Mouse (Mus musculus): ENCODE results near the gene Tns1. TPM values are rescaled to one million over a fixed set of nuclear protein-coding genes. Genes with fewer than 3 reads are reported as not detected.
A peak's percentile ranks its signal among the peaks of the same experiment; 100 is the strongest.

The Tns1 gene
- total and polyA plus RNA-seq, 3 experiments: 365 to 748 (median 629) TPM

DNA sequence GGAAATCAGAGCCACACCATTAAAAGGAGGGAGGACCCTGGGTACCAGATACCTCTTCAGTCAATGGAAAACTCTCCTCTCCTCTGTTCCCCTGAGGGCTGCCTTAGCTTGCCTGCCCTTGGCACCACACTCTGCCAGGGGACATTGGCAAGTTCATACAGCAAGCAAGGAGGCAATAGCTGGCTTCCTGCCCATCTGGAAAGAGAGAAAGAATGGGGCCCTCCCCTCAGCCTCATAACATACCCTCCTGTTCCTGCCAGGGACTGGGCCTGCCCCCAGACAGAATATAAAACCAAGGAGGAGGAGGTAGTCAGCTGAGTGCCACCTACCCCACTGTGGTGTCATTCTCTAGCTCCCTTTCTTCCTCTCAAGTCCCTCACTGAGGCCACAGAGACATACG, 5.1 kb downstream of the Tns1 start:
- 55% methylated on average over 1 of the region's 1 CpGs for WGBS
- peak; percentile 46 to 69 for DNase-seq
- no peak for TF ChIP-seq POLR2A (IDR thresholded peaks at IDR 0.05; ENCODE audit: insufficient read depth, low read depth, low read length)
- no peak for TF ChIP-seq EP300 (IDR thresholded peaks at IDR 0.05; ENCODE audit: insufficient read depth, low read depth, low read length)
- TF ChIP-seq CTCF (IDR thresholded peaks at IDR 0.05): no peak
- no peaks in the 10 kb centered on the region for H3K79me2 ChIP-seq (replicated peaks; ENCODE audit: control insufficient read depth, insufficient read depth, low read length)
- intact Hi-C loops (cut with DNase I): no loop called here
- H3K27me3 ChIP-seq (ENCODE audit: control insufficient read depth, insufficient read depth, low read length): no peaks in the 10 kb centered on the region; the same call in 1 of the 2 replicates
- H3K4me1 ChIP-seq (ENCODE audit: control insufficient read depth, insufficient read depth, low read length): peaks cover 10% of the 10 kb centered on the region; the same call in 1 of the 2 replicates
- H3K36me3 ChIP-seq (ENCODE audit: control insufficient read depth, insufficient read depth, low read length): no peaks in the 10 kb centered on the region
- peak overlapping the region; percentile 52 for H3K27ac ChIP-seq
- no peak overlapping the region for H3K9ac ChIP-seq (ENCODE audit: low read depth, low read length)
- no peak overlapping the region for H3K4me3 ChIP-seq

DNA sequence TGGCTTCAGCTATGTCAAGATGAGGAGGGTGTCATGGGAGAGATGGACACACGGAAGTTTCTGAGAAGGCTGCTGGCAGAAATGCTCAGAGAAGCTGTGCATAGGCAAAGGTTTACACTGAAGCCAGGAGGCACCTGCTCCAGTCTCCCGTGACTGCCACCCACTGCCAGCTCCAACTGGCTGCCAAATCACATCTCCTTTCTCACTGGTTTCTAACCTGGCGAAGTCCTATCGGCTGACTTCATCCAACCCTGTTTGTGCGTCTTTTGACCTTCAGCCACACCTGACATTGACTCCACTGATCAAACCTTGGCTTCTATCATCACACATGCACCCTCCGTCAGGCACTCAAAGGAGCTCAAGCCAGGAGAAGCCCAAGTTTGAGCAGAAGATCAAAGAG, 6.4 kb downstream of the Tns1 start:
- Histone ChIP-seq H3K27ac (peak overlapping the region; percentile 52), H3K79me2 (replicated peaks; ENCODE audit: control insufficient read depth, insufficient read depth, low read length) (no peaks in the 10 kb centered on the region), H3K4me3 (no peak overlapping the region), H3K4me1 (ENCODE audit: control insufficient read depth, insufficient read depth, low read length) (peaks cover 11% of the 10 kb centered on the region; the same call in 1 of the 2 replicates), H3K36me3 (ENCODE audit: control insufficient read depth, insufficient read depth, low read length) (no peaks in the 10 kb centered on the region), H3K9ac (ENCODE audit: low read depth, low read length) (no peak overlapping the region), H3K27me3 (ENCODE audit: control insufficient read depth, insufficient read depth, low read length) (no peaks in the 10 kb centered on the region; the same call in 1 of the 2 replicates)
- intact Hi-C loops (cut with DNase I): no loop called here
- TF ChIP-seq CTCF (IDR thresholded peaks at IDR 0.05): no peak
- TF ChIP-seq EP300 (IDR thresholded peaks at IDR 0.05; ENCODE audit: insufficient read depth, low read depth, low read length): no peak
- no peak for TF ChIP-seq POLR2A (IDR thresholded peaks at IDR 0.05; ENCODE audit: insufficient read depth, low read depth, low read length)
- 57% methylated on average over 6 of the region's 6 CpGs for WGBS
- peak; percentile 40 to 64 for DNase-seq

DNA sequence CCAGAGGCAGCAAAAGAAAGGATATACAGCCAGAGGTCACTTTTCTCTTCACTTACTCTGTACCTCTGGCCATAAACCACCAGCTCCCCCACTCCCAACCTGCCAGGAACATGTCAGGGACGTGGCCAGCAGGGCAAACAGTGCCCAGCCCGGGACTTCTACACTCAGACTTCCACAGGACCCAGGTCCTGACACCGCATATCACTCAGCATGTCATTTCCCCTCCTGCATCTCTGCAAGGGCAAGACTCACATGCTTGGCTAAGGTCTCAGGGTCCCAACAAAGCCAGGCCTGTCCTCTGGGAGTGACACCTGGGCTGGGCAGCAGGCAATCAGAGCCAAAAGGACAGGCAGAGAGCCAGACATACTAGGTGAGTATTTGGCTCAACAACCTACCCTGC, 11.2 kb downstream of the Tns1 start:
- Histone ChIP-seq H3K27ac (peak overlapping the region; percentile 39), H3K36me3 (ENCODE audit: control insufficient read depth, insufficient read depth, low read length) (no peaks in the 10 kb centered on the region), H3K27me3 (ENCODE audit: control insufficient read depth, insufficient read depth, low read length) (no peaks in the 10 kb centered on the region; the same call in 1 of the 2 replicates), H3K79me2 (replicated peaks; ENCODE audit: control insufficient read depth, insufficient read depth, low read length) (no peaks in the 10 kb centered on the region), H3K9ac (ENCODE audit: low read depth, low read length) (no peak overlapping the region), H3K4me1 (ENCODE audit: control insufficient read depth, insufficient read depth, low read length) (peaks cover 12% of the 10 kb centered on the region; the same call in 1 of the 2 replicates), H3K4me3 (no peak overlapping the region)
- intact Hi-C loops (cut with DNase I): no loop called here
- 41% methylated on average over 3 of the region's 3 CpGs for WGBS
- TF ChIP-seq EP300 (IDR thresholded peaks at IDR 0.05; ENCODE audit: insufficient read depth, low read depth, low read length): peak; percentile 49; the same call in 1 of the 2 replicates
- no peak for TF ChIP-seq CTCF (IDR thresholded peaks at IDR 0.05)
- no peak for TF ChIP-seq POLR2A (IDR thresholded peaks at IDR 0.05; ENCODE audit: insufficient read depth, low read depth, low read length)
- DNase-seq: peak in 1 of 2 experiments; percentile 60

DNA sequence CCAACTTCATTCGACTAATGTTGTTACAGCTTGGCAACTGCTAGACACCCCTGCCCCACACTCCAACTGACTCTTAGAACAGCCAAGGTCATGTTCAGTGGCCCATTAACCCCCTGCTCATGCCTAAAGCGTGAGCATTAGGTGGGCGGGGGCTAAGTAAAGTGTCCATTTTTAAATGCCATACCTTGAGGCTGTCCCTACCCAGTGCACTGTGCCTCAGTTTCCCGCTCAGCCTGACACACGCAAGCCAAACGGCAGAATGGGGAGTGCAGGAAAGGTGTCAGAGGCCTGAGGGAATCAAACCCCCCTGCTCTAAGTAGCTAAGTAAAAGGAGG, 12.6 kb downstream of the Tns1 start:
- TF ChIP-seq EP300 (IDR thresholded peaks at IDR 0.05; ENCODE audit: insufficient read depth, low read depth, low read length): no peak
- TF ChIP-seq POLR2A (IDR thresholded peaks at IDR 0.05; ENCODE audit: insufficient read depth, low read depth, low read length): no peak
- TF ChIP-seq CTCF (IDR thresholded peaks at IDR 0.05): no peak
- Histone ChIP-seq H3K36me3 (ENCODE audit: control insufficient read depth, insufficient read depth, low read length) (no peaks in the 10 kb centered on the region), H3K4me3 (no peak overlapping the region), H3K4me1 (ENCODE audit: control insufficient read depth, insufficient read depth, low read length) (peaks cover 8% of the 10 kb centered on the region; the same call in 1 of the 2 replicates), H3K27ac (peak overlapping the region; percentile 33; the same call in 1 of the 2 replicates), H3K27me3 (ENCODE audit: control insufficient read depth, insufficient read depth, low read length) (no peaks in the 10 kb centered on the region; the same call in 1 of the 2 replicates), H3K9ac (ENCODE audit: low read depth, low read length) (no peak overlapping the region), H3K79me2 (replicated peaks; ENCODE audit: control insufficient read depth, insufficient read depth, low read length) (no peaks in the 10 kb centered on the region)
- intact Hi-C loops (cut with DNase I): no loop called here
- WGBS: 65% methylated on average over 6 of the region's 6 CpGs
- no peak for DNase-seq

DNA sequence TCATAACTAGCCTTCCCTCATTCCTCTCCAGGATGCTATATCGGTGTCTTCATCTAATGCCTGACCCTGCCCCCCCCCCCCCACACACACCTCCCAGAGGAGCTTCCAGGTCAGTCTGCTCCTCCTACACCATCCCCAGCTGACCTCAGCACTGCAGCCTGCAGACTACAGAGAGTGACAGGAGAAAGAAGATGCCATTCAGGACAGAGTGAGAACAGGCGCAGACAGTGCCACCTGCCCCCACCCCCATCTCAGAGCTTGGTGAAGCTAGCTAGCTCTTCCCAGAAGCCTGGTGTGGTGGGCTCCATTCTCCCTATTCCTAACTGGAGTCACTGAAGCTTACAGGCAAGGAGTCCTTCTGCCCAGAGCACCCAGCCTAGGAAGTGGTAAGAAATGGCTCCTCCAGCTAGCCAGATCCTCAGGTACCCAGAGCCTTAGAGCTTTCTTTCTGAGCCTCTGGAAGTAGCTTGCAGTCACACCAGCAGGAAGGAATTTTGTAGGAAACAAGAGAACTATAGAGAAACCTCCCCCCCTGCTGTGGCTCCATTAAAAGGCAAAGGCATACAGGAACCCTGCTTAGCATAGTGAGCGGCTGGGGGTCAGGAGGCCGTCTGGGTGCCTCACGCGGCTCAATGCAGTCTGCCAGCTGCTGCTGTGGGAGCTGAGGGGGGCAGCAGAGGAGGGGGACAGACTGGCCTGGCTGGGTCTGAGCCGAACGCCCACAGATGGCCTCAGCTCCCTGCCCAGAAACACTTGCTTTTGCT, 13.1 kb downstream of the Tns1 start:
- 40% methylated on average over 8 of the region's 8 CpGs for WGBS
- TF ChIP-seq POLR2A (IDR thresholded peaks at IDR 0.05; ENCODE audit: insufficient read depth, low read depth, low read length) (no peak), EP300 (IDR thresholded peaks at IDR 0.05; ENCODE audit: insufficient read depth, low read depth, low read length) (no peak), CTCF (IDR thresholded peaks at IDR 0.05) (no peak)
- DNase-seq: no peak
- peaks cover 11% of the 10 kb centered on the region for H3K4me1 ChIP-seq (ENCODE audit: control insufficient read depth, insufficient read depth, low read length)
- no peaks in the 10 kb centered on the region for H3K36me3 ChIP-seq (ENCODE audit: control insufficient read depth, insufficient read depth, low read length)
- H3K27ac ChIP-seq: peak overlapping the region; percentile 33
- intact Hi-C loops (cut with DNase I): no loop called here
- H3K4me3 ChIP-seq: no peak overlapping the region
- H3K27me3 ChIP-seq (ENCODE audit: control insufficient read depth, insufficient read depth, low read length): no peaks in the 10 kb centered on the region
- no peaks in the 10 kb centered on the region for H3K79me2 ChIP-seq (replicated peaks; ENCODE audit: control insufficient read depth, insufficient read depth, low read length)
- no peak overlapping the region for H3K9ac ChIP-seq (ENCODE audit: low read depth, low read length)

DNA sequence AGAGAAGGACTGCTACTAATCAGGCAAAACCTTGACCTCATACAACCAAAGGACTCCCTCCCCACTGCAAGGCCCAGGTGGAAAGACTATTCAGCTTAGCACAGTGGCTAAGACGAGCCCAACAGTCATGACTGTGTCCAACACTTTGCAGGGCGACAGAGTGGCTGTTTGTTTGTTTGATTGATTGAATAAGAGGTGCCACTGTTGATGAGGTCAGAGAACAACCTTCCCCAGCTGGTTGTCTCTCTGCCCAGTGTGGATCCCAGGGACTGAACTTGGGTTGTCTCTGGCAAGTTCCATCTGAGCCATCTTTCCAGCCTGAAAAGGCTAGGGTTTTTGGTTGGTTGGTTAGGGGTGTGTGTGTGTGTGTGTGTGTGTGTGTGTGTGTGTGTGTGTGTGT, 14.6 kb downstream of the Tns1 start:
- no peak for DNase-seq
- intact Hi-C loops (cut with DNase I): no loop called here
- WGBS: 68% methylated on average over 2 of the region's 2 CpGs

More for the DNA sequence above, 14.6 kb downstream of the Tns1 start:
- Histone ChIP-seq H3K4me3 (no peak overlapping the region), H3K27ac (no peak overlapping the region), H3K36me3 (ENCODE audit: control insufficient read depth, insufficient read depth, low read length) (no peaks in the 10 kb centered on the region), H3K27me3 (ENCODE audit: control insufficient read depth, insufficient read depth, low read length) (no peaks in the 10 kb centered on the region), H3K4me1 (ENCODE audit: control insufficient read depth, insufficient read depth, low read length) (peaks cover 14% of the 10 kb centered on the region), H3K9ac (ENCODE audit: low read depth, low read length) (no peak overlapping the region), H3K79me2 (replicated peaks; ENCODE audit: control insufficient read depth, insufficient read depth, low read length) (no peaks in the 10 kb centered on the region)
- no peak for TF ChIP-seq EP300 (IDR thresholded peaks at IDR 0.05; ENCODE audit: insufficient read depth, low read depth, low read length)
- no peak for TF ChIP-seq POLR2A (IDR thresholded peaks at IDR 0.05; ENCODE audit: insufficient read depth, low read depth, low read length)
- TF ChIP-seq CTCF (IDR thresholded peaks at IDR 0.05): no peak

Data from heart, adult 2 months (tissue).